Mouse (Mus musculus): ENCODE data around the gene Ddx1. TPM values are rescaled to one million over a fixed set of nuclear protein-coding genes. Genes with fewer than 3 reads are reported as not detected.
A peak's percentile ranks its signal among the peaks of the same experiment; 100 is the strongest.

Gene Ddx1
- polyA plus RNA-seq, 1 experiment from 2014 or later = 76.1 TPM

- 0 out of 2 replicates have a peak, but pooled peaks cover 2% of the 10 kb centered on the region for H3K27me3 ChIP-seq
- peaks cover 77% of the 10 kb centered on the region for H3K4me1 ChIP-seq (replicated peaks)
- peak; percentile 97 for ATAC-seq (ENCODE audit: low read depth)
- H3K9ac ChIP-seq = peak overlapping the region; percentile 76
- peak overlapping the region; percentile 93 for H3K27ac ChIP-seq
- H3K4me2 ChIP-seq = peak overlapping the region; percentile 74
- no peaks in the 10 kb centered on the region for H3K36me3 ChIP-seq
- peak; percentile 62 for DNase-seq
- no peaks in the 10 kb centered on the region for H3K9me3 ChIP-seq (replicated peaks)
- 5% methylated on average over 9 of the region's 9 CpGs for WGBS (ENCODE audit: insufficient replicate concordance)
- peak overlapping the region; percentile 64 for H3K4me3 ChIP-seq (replicated peaks)
Measured at GRCm38 (mm10) chr12:13180715-13181335, 68.2 kb downstream of the Ddx1 start.

GRCm38 (mm10) chr12:13180332-13180714 is 68.7 kb downstream of the Ddx1 start:
- ATAC-seq (ENCODE audit: low read depth) = no peak
- Histone ChIP-seq H3K27ac (peak overlapping the region; percentile 93), H3K36me3 (no peaks in the 10 kb centered on the region), H3K4me2 (peak overlapping the region; percentile 74), H3K27me3 (0 out of 2 replicates have a peak, but pooled peaks cover 2% of the 10 kb centered on the region), H3K9ac (peak overlapping the region; percentile 76), H3K4me3 (replicated peaks) (peak overlapping the region; percentile 64), H3K4me1 (replicated peaks) (peaks cover 75% of the 10 kb centered on the region), H3K9me3 (replicated peaks) (no peaks in the 10 kb centered on the region)
- no peak for DNase-seq

- no peak for DNase-seq
- H3K4me1 ChIP-seq (replicated peaks) = peaks cover 64% of the 10 kb centered on the region
- 0 out of 2 replicates have a peak, but pooled peaks cover 2% of the 10 kb centered on the region for H3K27me3 ChIP-seq
- ATAC-seq (ENCODE audit: low read depth) = no peak
- H3K4me2 ChIP-seq = no peak overlapping the region
- peak overlapping the region; percentile 64 for H3K27ac ChIP-seq
- no peak overlapping the region for H3K4me3 ChIP-seq (replicated peaks)
- H3K9ac ChIP-seq = no peak overlapping the region
- 48% methylated on average over 6 of the region's 6 CpGs for WGBS (ENCODE audit: insufficient replicate concordance)
- no peaks in the 10 kb centered on the region for H3K9me3 ChIP-seq (replicated peaks)
- H3K36me3 ChIP-seq = no peaks in the 10 kb centered on the region
Measured at GRCm38 (mm10) chr12:13177606-13178005, 71.4 kb downstream of the Ddx1 start.

- peak overlapping the region; percentile 3; the same call in 1 of the 2 replicates for H3K27ac ChIP-seq
- H3K4me2 ChIP-seq = no peak overlapping the region
- no peaks in the 10 kb centered on the region for H3K9me3 ChIP-seq (replicated peaks)
- ATAC-seq (ENCODE audit: low read depth) (no peak), DNase-seq (no peak)
- 0 out of 2 replicates have a peak, but pooled peaks cover 2% of the 10 kb centered on the region for H3K27me3 ChIP-seq
- peaks cover 57% of the 10 kb centered on the region for H3K4me1 ChIP-seq (replicated peaks)
- H3K9ac ChIP-seq = no peak overlapping the region
- WGBS (ENCODE audit: insufficient replicate concordance) = 65% methylated on average over 3 of the region's 3 CpGs
- no peak overlapping the region for H3K4me3 ChIP-seq (replicated peaks)
- no peaks in the 10 kb centered on the region for H3K36me3 ChIP-seq
Measured at GRCm38 (mm10) chr12:13176927-13177326, 72.1 kb downstream of the Ddx1 start.

- no peak overlapping the region; the same call in 1 of the 2 replicates for H3K27ac ChIP-seq
- H3K9me3 ChIP-seq (replicated peaks) = no peaks in the 10 kb centered on the region
- H3K36me3 ChIP-seq = no peaks in the 10 kb centered on the region
- no peak for DNase-seq
- H3K9ac ChIP-seq = 0 out of 2 replicates have a peak overlapping the region, but pooled peaks have one; percentile 6
- 0 out of 2 replicates have a peak, but pooled peaks cover 2% of the 10 kb centered on the region for H3K27me3 ChIP-seq
- ATAC-seq (ENCODE audit: low read depth) = no peak
- WGBS (ENCODE audit: insufficient replicate concordance) = 61% methylated on average over 2 of the region's 2 CpGs
- no peak overlapping the region for H3K4me3 ChIP-seq (replicated peaks)
- H3K4me1 ChIP-seq (replicated peaks) = peaks cover 49% of the 10 kb centered on the region
- H3K4me2 ChIP-seq = no peak overlapping the region
Measured at GRCm38 (mm10) chr12:13176136-13176535, 72.9 kb downstream of the Ddx1 start.

GRCm38 (mm10) chr12:13174022-13174421 is 75.0 kb downstream of the Ddx1 start:
- ATAC-seq (ENCODE audit: low read depth) = no peak
- H3K4me2 ChIP-seq = no peak overlapping the region
- WGBS (ENCODE audit: insufficient replicate concordance) = 71% methylated on average over 6 of the region's 6 CpGs
- H3K4me1 ChIP-seq (replicated peaks) = peaks cover 28% of the 10 kb centered on the region
- no peak for DNase-seq
- H3K36me3 ChIP-seq = no peaks in the 10 kb centered on the region
- no peak overlapping the region for H3K9ac ChIP-seq
- 0 out of 2 replicates have a peak, but pooled peaks cover 2% of the 10 kb centered on the region for H3K27me3 ChIP-seq
- H3K9me3 ChIP-seq (replicated peaks) = no peaks in the 10 kb centered on the region
- H3K4me3 ChIP-seq (replicated peaks) = no peak overlapping the region
- no peak overlapping the region for H3K27ac ChIP-seq

- no peak overlapping the region for H3K27ac ChIP-seq
- H3K4me3 ChIP-seq (replicated peaks) = no peak overlapping the region
- H3K4me1 ChIP-seq (replicated peaks) = no peaks in the 10 kb centered on the region
- H3K9ac ChIP-seq = no peak overlapping the region
- ATAC-seq (ENCODE audit: low read depth) (no peak), DNase-seq (no peak)
- no peaks in the 10 kb centered on the region for H3K27me3 ChIP-seq
- no peaks in the 10 kb centered on the region for H3K36me3 ChIP-seq
- WGBS (ENCODE audit: insufficient replicate concordance) = 43% methylated on average over 1 of the region's 1 CpGs
- H3K4me2 ChIP-seq = no peak overlapping the region
- no peaks in the 10 kb centered on the region for H3K9me3 ChIP-seq (replicated peaks)
Measured at GRCm38 (mm10) chr12:13168073-13168472, 80.9 kb downstream of the Ddx1 start.

GRCm38 (mm10) chr12:13167116-13167515 is 81.9 kb downstream of the Ddx1 start:
- 66% methylated on average over 5 of the region's 5 CpGs for WGBS (ENCODE audit: insufficient replicate concordance)
- Histone ChIP-seq H3K9me3 (replicated peaks) (no peaks in the 10 kb centered on the region), H3K9ac (no peak overlapping the region), H3K36me3 (no peaks in the 10 kb centered on the region), H3K4me2 (no peak overlapping the region), H3K27me3 (no peaks in the 10 kb centered on the region), H3K4me3 (replicated peaks) (no peak overlapping the region), H3K27ac (no peak overlapping the region), H3K4me1 (replicated peaks) (no peaks in the 10 kb centered on the region)
- no peak for DNase-seq
- ATAC-seq (ENCODE audit: low read depth) = no peak

Other genes starting within 250 kb of the Ddx1 start
- gene Nbas, start 19.9 kb upstream of the Ddx1 start, polyA plus RNA-seq (2015; fragmentation: Nextera tagmentation; extraction: Ambion mirVana) = 5.4 and 5.5 TPM in 2 replicates